Comparison of ENCODE assay signal across 8 mouse cellular contexts in the genomic region with DNA sequence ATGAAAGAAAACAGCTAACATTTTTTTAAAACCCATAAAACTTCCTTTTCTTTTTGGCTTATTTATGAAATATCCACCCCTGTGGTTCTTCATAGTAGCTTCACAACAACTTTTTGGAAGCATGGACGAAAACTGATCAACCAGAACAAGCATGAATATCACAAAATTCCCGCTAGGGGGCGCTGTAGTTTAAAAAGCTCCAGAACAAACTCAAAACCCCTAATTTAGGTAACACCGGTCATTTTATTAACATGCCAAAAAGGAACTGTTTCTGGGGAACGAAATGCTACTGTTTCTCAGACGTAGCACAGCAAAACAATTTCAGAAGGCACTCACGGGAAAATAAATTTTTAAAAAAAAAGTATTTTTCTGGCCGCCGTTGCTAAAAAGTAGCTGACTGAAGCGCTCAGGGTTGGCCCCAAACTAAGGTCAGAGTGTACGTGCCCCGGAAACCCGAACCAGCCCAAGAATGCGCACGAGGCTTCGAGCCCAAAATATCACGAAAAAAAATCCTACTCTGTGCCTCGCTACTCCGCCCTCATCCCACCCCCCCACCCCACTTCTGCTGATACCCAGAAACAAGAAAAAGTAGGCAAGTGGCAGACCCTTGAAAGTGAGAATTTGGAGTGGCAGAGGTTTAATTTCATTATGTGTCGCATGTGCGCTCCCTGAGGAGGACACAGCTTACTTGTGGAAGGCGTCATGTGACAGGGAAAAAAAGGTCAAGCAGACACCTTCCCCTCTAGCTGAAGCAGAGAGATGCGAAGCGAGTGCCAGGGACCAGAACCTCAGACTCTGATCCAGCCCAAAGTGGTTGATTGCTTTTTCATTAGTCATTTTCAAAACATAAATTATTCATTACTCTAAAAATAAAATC. TPM values are rescaled to one million over a fixed set of nuclear protein-coding genes. Genes with fewer than 3 reads are reported as not detected.
DNase-seq lines count a peak whose midpoint lies in the region; ATAC-seq and TF ChIP-seq lines count a peak whose summit lies in the region.

No protein-coding gene starts in this region.

- TF ChIP-seq POLR2A in heart, adult 2 months (IDR thresholded peaks at IDR 0.05; ENCODE audit: insufficient read depth, low read depth, low read length) = no peak
- no peak for TF ChIP-seq POLR2A in myocyte (IDR thresholded peaks at IDR 0.05; ENCODE audit: insufficient read length, low read depth)

- no peak overlapping the region for H3ac ChIP-seq in myocyte (ENCODE audit: control insufficient read depth, insufficient read length)

- no peaks in the 10 kb centered on the region for H3K27me3 ChIP-seq in heart, adult 2 months (ENCODE audit: control insufficient read depth, insufficient read depth, low read length)
- peaks cover 15% of the 10 kb centered on the region; the same call in 1 of the 2 replicates for H3K27me3 ChIP-seq in liver, embryonic 12.5 days (replicated peaks)
- H3K27me3 ChIP-seq in myocyte (ENCODE audit: control insufficient read depth, insufficient read depth, insufficient read length) = no peaks in the 10 kb centered on the region

- H3K36me3 ChIP-seq in heart, adult 2 months (ENCODE audit: control insufficient read depth, insufficient read depth, low read length) = no peaks in the 10 kb centered on the region
- no peaks in the 10 kb centered on the region for H3K36me3 ChIP-seq in liver, embryonic 12.5 days
- H3K36me3 ChIP-seq in myocyte (ENCODE audit: control insufficient read depth, insufficient read depth) = no peaks in the 10 kb centered on the region

- peak; percentile 88 for TF ChIP-seq CTCF in heart, adult 2 months (IDR thresholded peaks at IDR 0.05)

- intact Hi-C loops in heart, adult 2 months (cut with DNase I) = loop anchor here (1.0 to 5.0 kb wide), 3 partner anchors 81 to 276 kb away; partner anchors contain the start of gene Myo10

- no peak for ATAC-seq in liver, embryonic 12.5 days

- DNase-seq in B cell, adult 2 months = peak; percentile 62 to 65
- DNase-seq in adipocyte (ENCODE audit: low spot score) = peak; percentile 77
- DNase-seq in embryo, embryonic 11.5 days (ENCODE audit: low read depth, low spot score) = peak; percentile 68
- DNase-seq in heart, adult 2 months = peak; percentile 58 to 68
- DNase-seq in kidney, adult 18-20 months = peak; percentile 70
- DNase-seq in testis, postnatal 10 days (ENCODE audit: low spot score) = peak; percentile 84

- no peaks in the 10 kb centered on the region for H3K9me3 ChIP-seq in liver, embryonic 12.5 days (replicated peaks)

- WGBS in heart, adult 2 months = 7% methylated on average over 24 of the region's 24 CpGs
- WGBS in liver, embryonic 12.5 days (ENCODE audit: insufficient replicate concordance) = 15% methylated on average over 24 of the region's 24 CpGs

- no peak overlapping the region for H3K9ac ChIP-seq in heart, adult 2 months (ENCODE audit: low read depth, low read length)
- H3K9ac ChIP-seq in liver, embryonic 12.5 days = no peak overlapping the region

- H3K27ac ChIP-seq in heart, adult 2 months = peak overlapping the region; percentile 77
- no peak overlapping the region for H3K27ac ChIP-seq in liver, embryonic 12.5 days

- peaks cover 2% of the 10 kb centered on the region for H3K4me1 ChIP-seq in heart, adult 2 months (ENCODE audit: control insufficient read depth, insufficient read depth, low read length)
- H3K4me1 ChIP-seq in liver, embryonic 12.5 days = peaks cover 10% of the 10 kb centered on the region; the same call in 1 of the 2 replicates

- peak overlapping the region; percentile 56 for H3K4me2 ChIP-seq in liver, embryonic 12.5 days
- peak overlapping the region; percentile 88 for H3K4me2 ChIP-seq in myocyte (ENCODE audit: low read depth)

- no peaks in the 10 kb centered on the region for H3K79me2 ChIP-seq in heart, adult 2 months (replicated peaks; ENCODE audit: control insufficient read depth, insufficient read depth, low read length)
- H3K79me2 ChIP-seq in myocyte (ENCODE audit: control insufficient read depth, insufficient read depth) = no peaks in the 10 kb centered on the region

- TF ChIP-seq EP300 in heart, adult 2 months (IDR thresholded peaks at IDR 0.05; ENCODE audit: insufficient read depth, low read depth, low read length) = no peak

- H3K4me3 ChIP-seq in heart, adult 2 months = peak overlapping the region; percentile 25
- peak overlapping the region; percentile 15; the same call in 1 of the 2 replicates for H3K4me3 ChIP-seq in liver, embryonic 12.5 days
- peak overlapping the region; percentile 10 for H3K4me3 ChIP-seq in myocyte

TF ChIP-seq in myocyte, 11 proteins besides CTCF, POLR2A, EP300 and RAD21:
- TF ChIP-seq MYOG (IDR thresholded peaks at IDR 0.05; ENCODE audit: control insufficient read depth in 1 of 3, insufficient read depth in 1 of 3, insufficient read length in 2 of 3, low read depth in 2 of 3) (no peak), USF1 (IDR thresholded peaks at IDR 0.05; ENCODE audit: low read depth) (peak; percentile 87)
TF ChIP-seq in myocyte: peak in this region for 1.

RNA-seq across cellular contexts. Expression of gene Basp1, which starts 27.7 kb away (rescaled TPM):
- total RNA-seq in heart, adult 2 months (2021) = 1 to 10 TPM; 1.9 to 2.4 TPM
- polyA plus RNA-seq in heart, adult 2 months (2012; rRNA removed) = 1.5 and 1.8 TPM in 2 replicates
- polyA plus RNA-seq in liver, embryonic 12.5 days (2016; fragmentation: Nextera tagmentation; extraction: Ambion mirVana) = 9.6 and 10.8 TPM in 2 replicates
- 103 TPM for polyA plus RNA-seq in myocyte (2012; fragmentation: generic; extraction: Trizol)
